Mouse (Mus musculus): ENCODE results near the gene Eif4enif1. TPM values are rescaled to one million over a fixed set of nuclear protein-coding genes. Genes with fewer than 3 reads are reported as not detected.

Eif4enif1 gene
- polyA plus RNA-seq, 1 experiment = 48.1 TPM

DNA sequence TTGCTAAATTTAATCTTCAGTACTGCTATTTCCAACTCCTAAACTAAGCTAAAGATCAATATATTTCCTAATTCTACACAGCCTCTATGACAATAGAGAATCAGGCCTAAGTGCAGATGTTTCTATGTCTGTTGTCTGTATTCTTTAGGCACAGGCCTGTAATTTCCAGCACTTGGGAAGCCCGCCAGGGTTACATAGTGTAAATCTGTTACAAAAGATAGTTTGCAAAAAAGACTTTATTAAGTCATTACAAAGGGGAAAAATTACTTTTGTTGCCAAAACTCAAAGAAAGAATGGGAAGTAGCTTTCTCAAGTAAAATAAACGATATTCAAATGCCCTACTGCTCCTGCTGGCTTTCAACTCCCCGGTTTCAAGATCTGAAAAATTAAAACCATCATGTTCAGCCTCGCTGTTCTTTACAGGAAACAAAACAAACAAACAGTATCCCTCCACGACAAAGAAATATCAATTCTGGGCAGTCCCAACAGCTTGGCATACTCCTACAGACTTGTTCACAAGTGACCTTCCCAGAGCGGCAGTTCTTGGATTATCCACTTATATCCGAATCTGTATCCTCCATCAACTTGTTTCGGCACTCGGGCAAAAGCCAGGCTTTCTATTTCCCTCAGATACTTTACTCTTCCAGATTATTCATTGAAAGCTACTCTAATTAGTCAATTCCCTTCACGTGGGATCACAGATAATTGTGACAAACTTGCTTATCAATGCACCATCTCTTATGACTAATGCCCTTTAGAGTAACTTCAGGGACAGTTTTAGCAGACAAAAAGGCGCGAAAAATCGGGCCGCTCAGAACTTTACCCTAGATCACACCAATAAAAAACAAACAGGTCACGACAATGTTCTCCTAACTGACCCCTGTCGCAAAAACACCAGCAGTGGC lies 614 bp upstream of the Eif4enif1 start:
- H3K27ac ChIP-seq (ENCODE audit: insufficient read depth, low read length) = peak overlapping the region; percentile 100
- TF ChIP-seq CTCF (IDR thresholded peaks at IDR 0.05; ENCODE audit: extremely low read depth, insufficient read depth, low read length) (no peak), POLR2A (IDR thresholded peaks at IDR 0.05; ENCODE audit: extremely low read depth, insufficient read depth, low read length) (no peak)
- H3K4me1 ChIP-seq (ENCODE audit: control insufficient read depth, insufficient read depth, low read length) = peaks cover 3% of the 10 kb centered on the region
- peak overlapping the region; percentile 75 for H3K4me3 ChIP-seq (ENCODE audit: insufficient read depth, low read length)

DNA sequence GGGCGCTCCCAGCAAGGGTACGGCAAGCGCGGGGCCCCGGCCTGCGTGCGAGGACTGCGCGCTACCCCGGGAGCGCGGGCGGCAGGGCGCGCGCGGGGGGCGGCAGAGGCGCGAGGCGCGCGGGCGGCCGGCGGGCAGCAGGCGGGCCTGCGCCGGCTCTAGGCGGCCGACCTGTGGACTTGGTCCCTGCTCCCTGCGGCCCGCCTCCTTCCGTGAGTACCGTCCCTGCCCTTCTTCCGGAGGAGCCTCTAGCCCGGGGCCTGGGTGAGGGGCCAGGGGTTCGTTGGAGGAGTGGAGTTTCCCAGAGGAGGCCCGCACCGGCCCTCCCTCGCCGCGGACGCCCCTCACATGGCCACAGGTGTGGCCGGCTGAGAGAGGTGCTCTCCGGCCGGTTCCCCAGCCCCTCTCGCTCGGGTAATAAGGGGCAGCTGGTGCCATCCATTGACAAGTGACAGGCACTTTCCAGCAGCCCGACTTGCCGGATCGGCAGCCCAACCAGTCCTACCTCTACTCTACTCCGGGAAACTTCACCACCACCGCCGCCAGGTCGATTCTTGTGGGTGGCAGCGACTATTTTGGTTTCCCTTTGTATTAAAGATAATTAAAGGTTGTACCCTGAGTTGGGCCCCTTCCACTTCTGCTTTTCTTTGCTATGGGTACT lies 719 bp downstream of the Eif4enif1 start:
- peak overlapping the region; percentile 83; the same call in 1 of the 2 replicates for H3K27ac ChIP-seq (ENCODE audit: insufficient read depth, low read length)

DNA sequence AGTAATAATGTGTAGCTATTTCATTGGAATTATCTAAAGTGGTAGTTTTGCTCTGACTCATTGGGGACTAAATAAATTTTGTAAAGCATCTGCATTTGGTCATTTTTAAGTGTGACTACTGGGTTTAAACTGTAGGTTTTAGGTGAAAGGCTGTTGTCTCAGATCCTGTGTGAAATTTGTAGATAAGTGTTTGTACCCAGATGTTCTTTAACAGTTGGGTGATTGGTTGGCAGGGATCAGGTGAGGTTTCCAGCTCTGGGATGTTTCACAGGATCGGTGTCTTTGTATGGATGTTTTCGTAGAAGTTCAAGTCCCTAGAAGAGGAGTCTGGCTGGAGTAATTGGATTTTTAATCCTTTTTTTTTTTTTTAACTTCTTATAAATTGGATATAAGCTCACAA lies 1.6 kb downstream of the Eif4enif1 start:
- peaks cover 3% of the 10 kb centered on the region for H3K4me1 ChIP-seq (ENCODE audit: control insufficient read depth, insufficient read depth, low read length)
- no peak overlapping the region for H3K27ac ChIP-seq (ENCODE audit: insufficient read depth, low read length)
- TF ChIP-seq POLR2A (IDR thresholded peaks at IDR 0.05; ENCODE audit: extremely low read depth, insufficient read depth, low read length) (no peak), CTCF (IDR thresholded peaks at IDR 0.05; ENCODE audit: extremely low read depth, insufficient read depth, low read length) (no peak)
- peak overlapping the region; percentile 75; the same call in 1 of the 2 replicates for H3K4me3 ChIP-seq (ENCODE audit: insufficient read depth, low read length)

More for the DNA sequence above, 719 bp downstream of the Eif4enif1 start:
- H3K4me1 ChIP-seq (ENCODE audit: control insufficient read depth, insufficient read depth, low read length) = peaks cover 3% of the 10 kb centered on the region
- no peak for TF ChIP-seq POLR2A (IDR thresholded peaks at IDR 0.05; ENCODE audit: extremely low read depth, insufficient read depth, low read length)
- H3K4me3 ChIP-seq (ENCODE audit: insufficient read depth, low read length) = peak overlapping the region; percentile 75

DNA sequence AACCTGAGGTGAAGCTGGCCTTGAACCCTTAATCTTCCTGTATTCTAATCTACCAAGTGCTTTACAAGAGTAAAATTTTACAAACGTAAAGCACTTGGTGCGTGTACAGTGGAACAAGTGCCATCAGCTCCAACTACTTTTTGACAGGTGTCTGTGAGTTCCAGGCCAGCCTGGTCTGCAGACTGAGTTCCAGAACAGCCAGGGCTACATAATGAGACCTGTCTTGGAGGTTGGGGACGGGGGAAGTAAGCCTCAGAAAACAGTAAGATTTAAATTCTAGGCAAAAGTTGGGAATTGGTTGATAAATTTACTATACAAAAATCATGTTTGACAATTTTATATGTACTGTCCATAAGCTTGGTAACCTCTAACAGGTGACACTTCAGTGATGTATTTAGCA lies 3.0 kb downstream of the Eif4enif1 start:
- no peak overlapping the region for H3K4me3 ChIP-seq (ENCODE audit: insufficient read depth, low read length)
- peaks cover 3% of the 10 kb centered on the region for H3K4me1 ChIP-seq (ENCODE audit: control insufficient read depth, insufficient read depth, low read length)
- no peak overlapping the region for H3K27ac ChIP-seq (ENCODE audit: insufficient read depth, low read length)
- TF ChIP-seq CTCF (IDR thresholded peaks at IDR 0.05; ENCODE audit: extremely low read depth, insufficient read depth, low read length) (no peak), POLR2A (IDR thresholded peaks at IDR 0.05; ENCODE audit: extremely low read depth, insufficient read depth, low read length) (no peak)

DNA sequence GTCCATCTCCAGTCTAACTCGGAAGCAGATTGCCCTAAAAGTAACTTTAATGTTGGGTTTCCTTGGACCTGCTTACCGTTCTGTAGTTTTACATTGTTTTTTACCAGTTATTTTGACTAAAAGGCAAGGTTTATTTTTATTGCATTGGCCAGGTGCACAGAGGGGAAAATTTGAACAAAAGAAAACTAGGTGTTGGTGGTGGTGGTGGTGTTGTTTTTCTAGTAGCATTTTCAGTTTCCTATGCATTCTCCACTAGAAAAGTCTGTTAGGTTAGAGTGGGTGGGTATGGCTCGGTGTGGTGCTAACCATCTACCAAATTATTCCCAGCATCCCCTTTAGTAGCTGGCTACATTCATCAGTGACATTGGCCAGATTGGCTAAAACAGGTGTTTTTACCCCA lies 4.6 kb downstream of the Eif4enif1 start:
- TF ChIP-seq CTCF (IDR thresholded peaks at IDR 0.05; ENCODE audit: extremely low read depth, insufficient read depth, low read length) (no peak), POLR2A (IDR thresholded peaks at IDR 0.05; ENCODE audit: extremely low read depth, insufficient read depth, low read length) (no peak)
- no peak overlapping the region for H3K27ac ChIP-seq (ENCODE audit: insufficient read depth, low read length)
- H3K4me1 ChIP-seq (ENCODE audit: control insufficient read depth, insufficient read depth, low read length) = peaks cover 3% of the 10 kb centered on the region

DNA sequence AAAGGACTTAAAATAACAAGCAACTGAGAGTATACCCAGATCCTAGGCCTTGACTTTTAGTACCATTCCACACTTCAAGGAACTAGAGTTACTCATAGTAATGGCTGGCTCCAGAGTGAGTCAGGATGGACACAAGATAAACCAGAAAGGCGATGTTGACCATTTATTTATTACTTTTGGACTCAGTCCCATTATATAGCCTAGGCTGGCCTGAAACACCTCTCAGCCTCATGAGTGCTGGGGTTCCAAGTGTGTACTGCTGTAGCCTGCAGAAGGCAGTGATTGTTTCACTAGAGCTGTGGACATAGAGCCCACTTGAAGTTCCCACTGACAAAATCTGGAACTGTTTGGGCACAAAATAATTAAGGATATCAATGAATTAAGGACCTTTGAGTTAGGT lies 10.3 kb downstream of the Eif4enif1 start:
- Histone ChIP-seq H3K4me3 (ENCODE audit: insufficient read depth, low read length) (no peak overlapping the region), H3K4me1 (ENCODE audit: control insufficient read depth, insufficient read depth, low read length) (no peaks in the 10 kb centered on the region), H3K27ac (ENCODE audit: insufficient read depth, low read length) (no peak overlapping the region)
- TF ChIP-seq POLR2A (IDR thresholded peaks at IDR 0.05; ENCODE audit: extremely low read depth, insufficient read depth, low read length) (no peak), CTCF (IDR thresholded peaks at IDR 0.05; ENCODE audit: extremely low read depth, insufficient read depth, low read length) (no peak)

More for the DNA sequence above, 4.6 kb downstream of the Eif4enif1 start:
- no peak overlapping the region for H3K4me3 ChIP-seq (ENCODE audit: insufficient read depth, low read length)

DNA sequence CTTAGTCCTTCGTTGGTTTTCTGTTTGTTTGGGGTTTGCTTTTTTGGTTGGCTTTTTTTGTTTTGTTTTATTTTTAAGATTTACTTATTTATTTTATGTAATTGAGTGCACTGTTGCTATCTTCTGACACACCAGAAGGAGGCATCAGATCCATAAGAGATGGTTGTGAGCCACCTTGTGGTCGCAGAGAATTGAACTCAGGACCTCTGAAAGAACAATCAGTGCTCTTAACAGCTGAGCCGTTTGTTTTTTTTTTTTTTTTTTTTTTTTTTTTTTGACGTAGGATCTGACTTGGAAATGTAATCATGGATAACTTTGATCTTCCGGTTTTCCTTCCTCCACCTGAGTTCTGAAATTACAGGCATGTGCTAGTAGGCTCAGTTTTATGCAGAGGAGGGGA lies 20.9 kb downstream of the Eif4enif1 start:
- Histone ChIP-seq H3K27ac (ENCODE audit: insufficient read depth, low read length) (no peak overlapping the region), H3K4me3 (ENCODE audit: insufficient read depth, low read length) (no peak overlapping the region), H3K4me1 (ENCODE audit: control insufficient read depth, insufficient read depth, low read length) (no peaks in the 10 kb centered on the region)
- TF ChIP-seq CTCF (IDR thresholded peaks at IDR 0.05; ENCODE audit: extremely low read depth, insufficient read depth, low read length) (0 out of 2 replicates have a peak, but pooled peaks have one; percentile 3), POLR2A (IDR thresholded peaks at IDR 0.05; ENCODE audit: extremely low read depth, insufficient read depth, low read length) (no peak)

DNA sequence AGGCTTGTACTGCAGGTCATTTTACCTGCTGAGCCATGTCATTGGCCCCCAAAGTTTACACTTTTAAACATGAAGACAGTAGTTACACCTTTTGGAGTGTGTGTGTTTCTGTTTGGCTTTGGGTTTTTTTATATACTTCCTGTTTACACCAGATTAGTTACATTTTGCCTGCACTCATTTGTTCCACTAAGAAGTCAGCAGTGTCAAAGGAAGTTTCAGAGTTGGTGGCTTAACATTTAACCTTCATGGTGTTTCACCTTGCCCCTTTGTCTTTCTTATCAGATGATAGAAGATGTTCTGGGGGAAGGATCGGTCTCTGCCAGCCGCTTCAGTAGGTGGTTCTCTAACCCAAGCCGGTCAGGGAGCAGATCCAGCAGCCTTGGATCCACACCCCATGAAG lies 24.9 kb downstream of the Eif4enif1 start:
- TF ChIP-seq POLR2A (IDR thresholded peaks at IDR 0.05; ENCODE audit: extremely low read depth, insufficient read depth, low read length) (no peak), CTCF (IDR thresholded peaks at IDR 0.05; ENCODE audit: extremely low read depth, insufficient read depth, low read length) (no peak)
- Histone ChIP-seq H3K4me1 (ENCODE audit: control insufficient read depth, insufficient read depth, low read length) (no peaks in the 10 kb centered on the region), H3K27ac (ENCODE audit: insufficient read depth, low read length) (no peak overlapping the region), H3K4me3 (ENCODE audit: insufficient read depth, low read length) (no peak overlapping the region)

DNA sequence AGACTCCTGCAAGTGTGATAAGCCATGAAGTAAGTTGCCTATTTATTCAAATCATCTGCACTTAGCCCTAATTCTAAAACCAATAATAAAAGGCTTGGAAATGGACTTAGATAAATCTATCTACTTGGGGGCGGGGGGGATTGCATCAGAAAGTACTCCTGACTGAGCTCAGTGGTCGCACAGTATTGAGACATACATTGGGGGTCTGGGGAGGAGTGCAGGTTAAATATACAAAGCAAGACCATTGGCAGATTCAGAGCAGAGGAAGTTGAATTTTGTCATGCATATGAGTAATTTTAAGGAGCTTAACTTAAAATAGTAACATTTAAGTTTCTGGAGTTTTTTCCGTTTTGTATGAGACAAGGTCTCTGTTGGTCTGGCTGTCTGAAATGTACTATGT lies 30.1 kb downstream of the Eif4enif1 start:
- no peaks in the 10 kb centered on the region; the same call in 1 of the 2 replicates for H3K4me1 ChIP-seq (ENCODE audit: control insufficient read depth, insufficient read depth, low read length)
- no peak overlapping the region for H3K4me3 ChIP-seq (ENCODE audit: insufficient read depth, low read length)
- no peak for TF ChIP-seq CTCF (IDR thresholded peaks at IDR 0.05; ENCODE audit: extremely low read depth, insufficient read depth, low read length)
- no peak for TF ChIP-seq POLR2A (IDR thresholded peaks at IDR 0.05; ENCODE audit: extremely low read depth, insufficient read depth, low read length)
- no peak overlapping the region for H3K27ac ChIP-seq (ENCODE audit: insufficient read depth, low read length)

Measured in cortical plate, adult 2 months (tissue).